Mouse (Mus musculus) C2C12 (cell line): ENCODE results near the gene Limch1.

Source experiments
- CEBPB ChIP-seq: IDR thresholded peaks from one replicate; pipeline ENCODE4 v1.6.1; 2011; ENCODE audit warnings: low read depth, mild to moderate bottlenecking, control low read depth, moderate library complexity
- CTCF ChIP-seq: IDR thresholded peaks from one replicate; pipeline ENCODE4 v1.5.1; 2011; ENCODE audit not compliant: control insufficient read depth, insufficient read depth, insufficient read length
- FOSL1 ChIP-seq: IDR thresholded peaks from one replicate; pipeline ENCODE4 v1.8.0; 2011; ENCODE audit warnings: mild to moderate bottlenecking, low read length; ENCODE audit not compliant: poor library complexity, insufficient read depth, severe bottlenecking
- MAX ChIP-seq: IDR thresholded peaks from one replicate; pipeline ENCODE4 v1.6.1; 2011; ENCODE audit warnings: mild to moderate bottlenecking, control low read depth
- MYOD1 ChIP-seq: IDR thresholded peaks from one replicate; pipeline ENCODE4 v1.6.1; 2011; ENCODE audit warnings: low read depth; ENCODE audit not compliant: control insufficient read depth, insufficient read length
- MYOG ChIP-seq: IDR thresholded peaks from one replicate; pipeline ENCODE4 v1.6.1; 2011; ENCODE audit not compliant: control insufficient read depth, insufficient read length; ENCODE audit errors: extremely low read depth
- USF1 ChIP-seq: IDR thresholded peaks from one replicate; pipeline ENCODE4 v1.6.1; 2011; ENCODE audit warnings: low read depth, mild to moderate bottlenecking, control low read depth, moderate library complexity

- TF ChIP-seq USF1 (no peak), CTCF (no peak), MYOD1 (no peak), CEBPB (no peak), MYOG (no peak), MAX (no peak), FOSL1 (no peak)
These were observed 219.8 kb downstream of the Limch1 start for GRCm38 (mm10) chr5:66965442-66965841.
